Mouse (Mus musculus) myocyte (in vitro differentiated cells): Measurements from ENCODE around the gene Tbcel. TPM values are rescaled to one million over a fixed set of nuclear protein-coding genes. Genes with fewer than 3 reads are reported as not detected.

Source experiments
- H3K27me3 ChIP-seq: one replicate; pipeline ENCODE4 v1.6.1; 2011; ENCODE audit not compliant: control insufficient read depth, insufficient read depth, insufficient read length
- H3K36me3 ChIP-seq: one replicate; pipeline ENCODE4 v1.6.1; 2011; ENCODE audit not compliant: control insufficient read depth, insufficient read depth
- H3K4me2 ChIP-seq: one replicate; pipeline ENCODE4 v1.6.1; 2011; ENCODE audit warnings: low read depth, control low read depth
- H3K4me3 ChIP-seq: one replicate; pipeline ENCODE4 v1.5.1; 2011; ENCODE audit warnings: mild to moderate bottlenecking, control low read depth, moderate library complexity
- H3K79me2 ChIP-seq: one replicate; pipeline ENCODE4 v1.6.1; 2011; ENCODE audit not compliant: control insufficient read depth, insufficient read depth
- H3ac ChIP-seq: one replicate; pipeline ENCODE4 v1.6.1; 2011; ENCODE audit not compliant: control insufficient read depth, insufficient read length
- CEBPB ChIP-seq: IDR thresholded peaks from 2 replicates; pipeline ENCODE4 v1.6.1; 2011; ENCODE audit warnings: mild to moderate bottlenecking, moderate library complexity; ENCODE audit not compliant: poor library complexity, insufficient read depth, severe bottlenecking
- E2F4 ChIP-seq: IDR thresholded peaks from one replicate; pipeline ENCODE4 v1.6.1; 2011; ENCODE audit warnings: mild to moderate bottlenecking, control low read depth, moderate library complexity; ENCODE audit not compliant: insufficient read depth
- MAX ChIP-seq: IDR thresholded peaks from one replicate; pipeline ENCODE4 v1.6.1; 2011; ENCODE audit warnings: low read depth, mild to moderate bottlenecking, control low read depth
- MYOD1 ChIP-seq, 3 experiments: IDR thresholded peaks; one replicate each; pipeline ENCODE4 v1.6.1; 2011; ENCODE audit warnings: control low read depth in 2 of 3, low read depth in 2 of 3, mild to moderate bottlenecking in 2 of 3, moderate library complexity in 1 of 3; ENCODE audit not compliant: insufficient read length in 2 of 3, control insufficient read depth in 1 of 3
- MYOG ChIP-seq, 3 experiments: IDR thresholded peaks; one replicate each; pipeline ENCODE4 v1.6.1; 2011; ENCODE audit warnings: control low read depth in 2 of 3, low read depth in 2 of 3, mild to moderate bottlenecking in 2 of 3; ENCODE audit not compliant: insufficient read length in 2 of 3, control insufficient read depth in 1 of 3, insufficient read depth in 1 of 3
- POLR2A ChIP-seq: IDR thresholded peaks from one replicate; pipeline ENCODE4 v1.6.1; 2011; ENCODE audit warnings: low read depth, mild to moderate bottlenecking, control low read depth, moderate library complexity; ENCODE audit not compliant: insufficient read length
- POLR2AphosphoS2 ChIP-seq: IDR thresholded peaks from one replicate; pipeline ENCODE4 v1.6.1; 2011; ENCODE audit warnings: low read depth, control low read depth; ENCODE audit not compliant: insufficient read length
- REST ChIP-seq: IDR thresholded peaks from one replicate; pipeline ENCODE4 v1.6.1; 2011; ENCODE audit warnings: mild to moderate bottlenecking, control low read depth, moderate library complexity; ENCODE audit not compliant: insufficient read depth, insufficient read length
- SRF ChIP-seq: IDR thresholded peaks from one replicate; pipeline ENCODE4 v1.6.1; 2011; ENCODE audit warnings: low read depth; ENCODE audit not compliant: control insufficient read depth, insufficient read length
- TCF12 ChIP-seq: IDR thresholded peaks from one replicate; pipeline ENCODE4 v1.6.1; 2011; ENCODE audit warnings: mild to moderate bottlenecking, control low read depth; ENCODE audit not compliant: poor library complexity, insufficient read depth, severe bottlenecking
- TCF3 ChIP-seq: IDR thresholded peaks from one replicate; pipeline ENCODE4 v1.6.1; 2011; ENCODE audit warnings: low read depth, control low read depth; ENCODE audit not compliant: insufficient read length
- USF1 ChIP-seq: IDR thresholded peaks from one replicate; pipeline ENCODE4 v1.6.1; 2011; ENCODE audit warnings: low read depth, mild to moderate bottlenecking, control low read depth, moderate library complexity
- polyA plus RNA-seq: library from polyadenylated mRNA; unstranded; fragments of >200 nt; fragmentation: generic; extraction: Trizol; gene quantifications from one replicate; pipeline ENCODE4 v1.2.1, GENCODE M21; 2012; ENCODE audit warnings: missing spikeins

Gene Tbcel
- polyA plus RNA-seq, 1 experiment: 7.9 TPM

- no peak overlapping the region for H3K4me2 ChIP-seq
- no peak overlapping the region for H3ac ChIP-seq
- no peaks in the 10 kb centered on the region for H3K27me3 ChIP-seq
- TF ChIP-seq REST: no peak
- no peak for TF ChIP-seq SRF
- no peak for TF ChIP-seq POLR2A
- TF ChIP-seq TCF12: no peak
- no peak for TF ChIP-seq MAX
- no peak for TF ChIP-seq TCF3
- TF ChIP-seq USF1: no peak
- TF ChIP-seq CEBPB: no peak
- no peak for TF ChIP-seq MYOG (IDR thresholded peaks at IDR 0.05; ENCODE audit: control insufficient read depth in 1 of 3, insufficient read depth in 1 of 3, insufficient read length in 2 of 3, low read depth in 2 of 3)
- no peaks in the 10 kb centered on the region for H3K36me3 ChIP-seq
- no peak overlapping the region for H3K4me3 ChIP-seq
- no peaks in the 10 kb centered on the region for H3K79me2 ChIP-seq
Measured at GRCm38 (mm10) chr9:42457501-42457900, 50.1 kb downstream of the Tbcel start.

GRCm38 (mm10) chr9:42454364-42454763, 53.2 kb downstream of the Tbcel start:
- Histone ChIP-seq H3ac (no peak overlapping the region), H3K36me3 (peaks cover under 1% of the 10 kb centered on the region), H3K4me3 (no peak overlapping the region), H3K4me2 (no peak overlapping the region), H3K27me3 (no peaks in the 10 kb centered on the region), H3K79me2 (no peaks in the 10 kb centered on the region)
- TF ChIP-seq MYOD1 (IDR thresholded peaks at IDR 0.05; ENCODE audit: control insufficient read depth in 1 of 3, insufficient read length in 2 of 3, low read depth in 2 of 3) (no peak), MYOG (IDR thresholded peaks at IDR 0.05; ENCODE audit: control insufficient read depth in 1 of 3, insufficient read depth in 1 of 3, insufficient read length in 2 of 3, low read depth in 2 of 3) (no peak), MAX (no peak)

DNA sequence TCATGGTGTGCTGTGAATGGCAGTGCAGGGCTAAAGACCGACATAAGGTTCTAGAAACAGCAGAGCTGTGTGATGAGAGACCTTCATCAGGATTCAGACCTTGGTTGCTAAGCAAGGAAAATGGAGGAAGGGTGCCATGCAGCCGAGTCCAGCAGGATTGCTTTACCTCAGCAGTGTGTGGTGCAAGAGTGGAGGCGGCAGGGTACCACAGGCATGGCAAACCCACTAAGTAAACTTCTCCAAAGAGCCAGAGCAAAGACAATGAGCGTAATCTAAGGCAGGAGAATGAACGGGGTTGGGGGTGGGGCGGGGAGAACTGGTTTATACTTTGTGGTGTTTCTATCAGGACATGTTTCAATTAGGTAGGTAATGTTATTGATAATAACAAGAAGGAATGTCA, 58.6 kb downstream of the Tbcel start:
- H3K36me3 ChIP-seq: peaks cover 8% of the 10 kb centered on the region
- no peak overlapping the region for H3ac ChIP-seq
- TF ChIP-seq USF1: no peak
- no peak for TF ChIP-seq POLR2AphosphoS2
- H3K4me3 ChIP-seq: no peak overlapping the region
- no peaks in the 10 kb centered on the region for H3K79me2 ChIP-seq
- no peak overlapping the region for H3K4me2 ChIP-seq
- H3K27me3 ChIP-seq: no peaks in the 10 kb centered on the region

GRCm38 (mm10) chr9:42442100-42442499, 65.5 kb downstream of the Tbcel start:
- Histone ChIP-seq H3K27me3 (no peaks in the 10 kb centered on the region), H3K4me3 (no peak overlapping the region), H3ac (no peak overlapping the region), H3K79me2 (no peaks in the 10 kb centered on the region), H3K4me2 (no peak overlapping the region), H3K36me3 (peaks cover 20% of the 10 kb centered on the region)
- TF ChIP-seq TCF3 (no peak), CEBPB (no peak), MAX (no peak), MYOG (IDR thresholded peaks at IDR 0.05; ENCODE audit: control insufficient read depth in 1 of 3, insufficient read depth in 1 of 3, insufficient read length in 2 of 3, low read depth in 2 of 3) (no peak), REST (no peak), USF1 (no peak), MYOD1 (IDR thresholded peaks at IDR 0.05; ENCODE audit: control insufficient read depth in 1 of 3, insufficient read length in 2 of 3, low read depth in 2 of 3) (no peak), POLR2A (no peak), SRF (no peak), POLR2AphosphoS2 (no peak), TCF12 (no peak), E2F4 (no peak)

GRCm38 (mm10) chr9:42441234-42441633, 66.4 kb downstream of the Tbcel start:
- Histone ChIP-seq H3K36me3 (peaks cover 29% of the 10 kb centered on the region), H3ac (no peak overlapping the region), H3K4me2 (no peak overlapping the region), H3K27me3 (no peaks in the 10 kb centered on the region), H3K4me3 (no peak overlapping the region), H3K79me2 (no peaks in the 10 kb centered on the region)
- no peak for TF ChIP-seq USF1
- TF ChIP-seq POLR2AphosphoS2: no peak
- TF ChIP-seq MAX: no peak
- no peak for TF ChIP-seq SRF
- no peak for TF ChIP-seq REST
- TF ChIP-seq E2F4: no peak

- Histone ChIP-seq H3K36me3 (peaks cover 28% of the 10 kb centered on the region), H3K79me2 (no peaks in the 10 kb centered on the region), H3K4me2 (no peak overlapping the region), H3K4me3 (no peak overlapping the region), H3ac (no peak overlapping the region), H3K27me3 (no peaks in the 10 kb centered on the region)
- TF ChIP-seq TCF12 (no peak), E2F4 (no peak), USF1 (no peak), REST (no peak), TCF3 (no peak), CEBPB (no peak), POLR2AphosphoS2 (no peak), SRF (no peak), MYOD1 (IDR thresholded peaks at IDR 0.05; ENCODE audit: control insufficient read depth in 1 of 3, insufficient read length in 2 of 3, low read depth in 2 of 3) (no peak), MAX (no peak), POLR2A (no peak), MYOG (IDR thresholded peaks at IDR 0.05; ENCODE audit: control insufficient read depth in 1 of 3, insufficient read depth in 1 of 3, insufficient read length in 2 of 3, low read depth in 2 of 3) (no peak)
Measured at GRCm38 (mm10) chr9:42439446-42439845, 68.2 kb downstream of the Tbcel start.
